Mouse (Mus musculus) limb, embryonic 10.5 days (tissue): ENCODE measurements around the gene Atf6b. TPM values are rescaled to one million over a fixed set of nuclear protein-coding genes. Genes with fewer than 3 reads are reported as not detected.

Experiments used
- DNase-seq: peaks from one replicate; pipeline ENCODE4 v3.0.0-alpha.2; 2017; ENCODE audit warnings: low spot score
- H3K27ac ChIP-seq: fragments of 300-500 bp; sonication (generic); 2 replicates; pipeline ENCODE4 v1.5.1; 2016; ENCODE audit warnings: mild to moderate bottlenecking
- H3K27me3 ChIP-seq: fragments of 300-500 bp; sonication (generic); 2 replicates; pipeline ENCODE4 v1.6.1; 2016; ENCODE audit warnings: low read depth, mild to moderate bottlenecking; ENCODE audit not compliant: poor library complexity, severe bottlenecking
- H3K36me3 ChIP-seq: fragments of 300-500 bp; sonication (generic); 2 replicates; pipeline ENCODE4 v1.6.1; 2016; ENCODE audit warnings: mild to moderate bottlenecking, moderate library complexity
- H3K4me1 ChIP-seq: fragments of 300-500 bp; sonication (generic); 2 replicates; pipeline ENCODE4 v1.6.1; 2016
- H3K4me3 ChIP-seq: fragments of 300-500 bp; sonication (generic); 2 replicates; pipeline ENCODE4 v1.5.1; 2016; ENCODE audit warnings: mild to moderate bottlenecking, moderate library complexity
- H3K9me3 ChIP-seq: fragments of 300-500 bp; sonication (generic); replicated peaks from 2 replicates; pipeline ENCODE4 v1.6.1; 2016; ENCODE audit warnings: mild to moderate bottlenecking
- whole genome bisulfite sequencing: fragments of 180-500 bp; shearing (Covaris S2); methylation state at CpG from one replicate; pipeline ENCODE4 v1.1.7; 2016; 5-methylcytosine and 5-hydroxymethylcytosine counted together
- polyA plus RNA-seq: library from polyadenylated mRNA; unstranded; fragments of >200 nt; fragmentation: Nextera tagmentation; extraction: Ambion mirVana; gene quantifications from 2 replicates; pipeline ENCODE4 v1.2.1, GENCODE M21; 2016

Atf6b gene
- polyA plus RNA-seq = 101 TPM in 2 replicates

- Histone ChIP-seq H3K27ac (peak within 1 kb of the TSS; percentile 91), H3K4me3 (peak within 1 kb of the TSS; percentile 88), H3K4me1 (peaks cover 31% of the 10 kb centered on the region), H3K9me3 (no peaks in the 10 kb centered on the region), H3K27me3 (no peaks in the 10 kb centered on the region), H3K36me3 (peaks cover 48% of the 10 kb centered on the region)
- WGBS = 1% methylated on average over 66 of the region's 66 CpGs
- peak; percentile 93 for DNase-seq
Measured at GRCm38 (mm10) chr17:34646906-34647787, at the start of gene Atf6b. Gene Atf6b (plus strand): TSS chr17:34647146.

GRCm38 (mm10) chr17:34597566-34598095 lies 49.3 kb upstream of the Atf6b start, which contains the start of gene Ager:
Gene Ager (plus strand): TSS chr17:34597862.
- Histone ChIP-seq H3K36me3 (peaks cover 54% of the 10 kb centered on the region), H3K9me3 (no peaks in the 10 kb centered on the region), H3K4me3 (no peak within 1 kb of the TSS), H3K4me1 (peaks cover 62% of the 10 kb centered on the region), H3K27me3 (no peaks in the 10 kb centered on the region), H3K27ac (peak within 1 kb of the TSS; percentile 51; the same call in 1 of the 2 replicates)
- 12% methylated on average over 6 of the region's 6 CpGs for WGBS
- DNase-seq = no peak

- Histone ChIP-seq H3K9me3 (no peaks in the 10 kb centered on the region), H3K4me3 (no peak overlapping the region), H3K4me1 (peaks cover 49% of the 10 kb centered on the region), H3K27me3 (no peaks in the 10 kb centered on the region), H3K27ac (no peak overlapping the region; the same call in 1 of the 2 replicates), H3K36me3 (peaks cover 44% of the 10 kb centered on the region)
- no peak for DNase-seq
- WGBS = 80% methylated on average over 9 of the region's 9 CpGs
Measured at GRCm38 (mm10) chr17:34599891-34600290, 47.1 kb upstream of the Atf6b start.

- H3K9me3 ChIP-seq = no peaks in the 10 kb centered on the region
- peaks cover 26% of the 10 kb centered on the region for H3K36me3 ChIP-seq
- peaks cover 49% of the 10 kb centered on the region for H3K4me1 ChIP-seq
- no peak overlapping the region for H3K27ac ChIP-seq
- no peaks in the 10 kb centered on the region for H3K27me3 ChIP-seq
- H3K4me3 ChIP-seq = peak overlapping the region; percentile 98
- no peak for DNase-seq
- WGBS = 85% methylated on average over 12 of the region's 12 CpGs
Measured at GRCm38 (mm10) chr17:34601796-34602195, 45.1 kb upstream of the Atf6b start.

GRCm38 (mm10) chr17:34603375-34604060 lies 43.4 kb upstream of the Atf6b start, which contains the start of gene Rnf5:
Gene Rnf5 (minus strand): TSS chr17:34603690.
- peaks cover 38% of the 10 kb centered on the region for H3K36me3 ChIP-seq
- peak; percentile 82 for DNase-seq
- 0% methylated on average over 30 of the region's 30 CpGs for WGBS
- peak within 1 kb of the TSS; percentile 95 for H3K27ac ChIP-seq
- H3K9me3 ChIP-seq = no peaks in the 10 kb centered on the region
- peaks cover 48% of the 10 kb centered on the region for H3K4me1 ChIP-seq
- H3K4me3 ChIP-seq = peak within 1 kb of the TSS; percentile 98
- no peaks in the 10 kb centered on the region for H3K27me3 ChIP-seq

GRCm38 (mm10) chr17:34604061-34604508 lies 42.9 kb upstream of the Atf6b start, which contains the start of gene Agpat1:
Gene Agpat1 (plus strand): TSS chr17:34604262.
- peak within 1 kb of the TSS; percentile 98 for H3K4me3 ChIP-seq
- H3K27me3 ChIP-seq = no peaks in the 10 kb centered on the region
- peaks cover 42% of the 10 kb centered on the region for H3K36me3 ChIP-seq
- H3K27ac ChIP-seq = peak within 1 kb of the TSS; percentile 95
- WGBS = 0% methylated on average over 35 of the region's 35 CpGs
- DNase-seq = peak; percentile 99
- H3K9me3 ChIP-seq = no peaks in the 10 kb centered on the region
- peaks cover 49% of the 10 kb centered on the region for H3K4me1 ChIP-seq

- Histone ChIP-seq H3K9me3 (no peaks in the 10 kb centered on the region), H3K4me1 (peaks cover 46% of the 10 kb centered on the region), H3K4me3 (peak overlapping the region; percentile 98), H3K27ac (peak overlapping the region; percentile 95), H3K36me3 (peaks cover 41% of the 10 kb centered on the region), H3K27me3 (no peaks in the 10 kb centered on the region)
- WGBS = 14% methylated on average over 24 of the region's 24 CpGs
- DNase-seq = no peak
Measured at GRCm38 (mm10) chr17:34604511-34605237, 42.3 kb upstream of the Atf6b start.

- Histone ChIP-seq H3K4me3 (peak overlapping the region; percentile 98), H3K9me3 (no peaks in the 10 kb centered on the region), H3K4me1 (peaks cover 46% of the 10 kb centered on the region), H3K36me3 (peaks cover 40% of the 10 kb centered on the region), H3K27me3 (no peaks in the 10 kb centered on the region), H3K27ac (peak overlapping the region; percentile 95)
- under 1% methylated on average over 30 of the region's 30 CpGs for WGBS
- DNase-seq = peak; percentile 98
Measured at GRCm38 (mm10) chr17:34605609-34606008, 41.3 kb upstream of the Atf6b start.

- peak; percentile 58 for DNase-seq
- H3K27ac ChIP-seq = peak overlapping the region; percentile 95
- WGBS = 20% methylated on average over 31 of the region's 32 CpGs
Measured at GRCm38 (mm10) chr17:34606186-34607039, 40.5 kb upstream of the Atf6b start.

GRCm38 (mm10) chr17:34607997-34608396 lies 38.9 kb upstream of the Atf6b start:
- Histone ChIP-seq H3K27me3 (no peaks in the 10 kb centered on the region), H3K27ac (no peak overlapping the region), H3K4me3 (peak overlapping the region; percentile 4; the same call in 1 of the 2 replicates), H3K36me3 (peaks cover 49% of the 10 kb centered on the region), H3K9me3 (no peaks in the 10 kb centered on the region), H3K4me1 (peaks cover 33% of the 10 kb centered on the region)
- WGBS = 86% methylated on average over 7 of the region's 7 CpGs
- DNase-seq = no peak

More at GRCm38 (mm10) chr17:34606186-34607039, 40.5 kb upstream of the Atf6b start:
- peak overlapping the region; percentile 98 for H3K4me3 ChIP-seq
- H3K27me3 ChIP-seq = no peaks in the 10 kb centered on the region
- peaks cover 41% of the 10 kb centered on the region for H3K36me3 ChIP-seq
- peaks cover 46% of the 10 kb centered on the region for H3K4me1 ChIP-seq
- no peaks in the 10 kb centered on the region for H3K9me3 ChIP-seq

- Histone ChIP-seq H3K4me3 (no peak overlapping the region), H3K36me3 (peaks cover 79% of the 10 kb centered on the region), H3K27me3 (no peaks in the 10 kb centered on the region), H3K9me3 (no peaks in the 10 kb centered on the region), H3K27ac (no peak overlapping the region), H3K4me1 (peaks cover 18% of the 10 kb centered on the region)
- 94% methylated on average over 8 of the region's 8 CpGs for WGBS
- no peak for DNase-seq
Measured at GRCm38 (mm10) chr17:34611050-34611449, 35.9 kb upstream of the Atf6b start.
